Mouse (Mus musculus) forebrain, embryonic 11.5 days (tissue): ENCODE data around the gene Jam2. TPM values are rescaled to one million over a fixed set of nuclear protein-coding genes. Genes with fewer than 3 reads are reported as not detected.

Experiments used
- ATAC-seq: fragments of 200-750 bp; cut with Nextera tagmentation; replicated peaks from 2 replicates; pipeline ENCODE4 v1.8.0; 2017; ENCODE audit warnings: moderate TSS enrichment; ENCODE audit not compliant: low FRiP score
- DNase-seq: peaks from one replicate; pipeline ENCODE4 v3.0.0-alpha.2; 2017; ENCODE audit warnings: low spot score
- H3K27ac ChIP-seq: fragments of 300-500 bp; sonication (generic); 2 replicates; pipeline ENCODE4 v1.5.1; 2014; ENCODE audit warnings: low read depth, low read length
- H3K27me3 ChIP-seq: fragments of 300-500 bp; sonication (generic); 2 replicates; pipeline ENCODE4 v1.6.1; 2014; ENCODE audit warnings: mild to moderate bottlenecking, low read length, mixed read lengths; ENCODE audit not compliant: control insufficient read depth, insufficient read depth
- H3K36me3 ChIP-seq: fragments of 300-500 bp; sonication (generic); 2 replicates; pipeline ENCODE4 v1.6.1; 2014; ENCODE audit warnings: mild to moderate bottlenecking, low read length, moderate library complexity, mixed read lengths; ENCODE audit not compliant: control insufficient read depth, insufficient read depth
- H3K4me1 ChIP-seq: fragments of 300-500 bp; sonication (generic); replicated peaks from 2 replicates; pipeline ENCODE4 v1.6.1; 2014; ENCODE audit warnings: low read length, mixed read lengths; ENCODE audit not compliant: control insufficient read depth, insufficient read depth
- H3K4me2 ChIP-seq: fragments of 300-500 bp; sonication (generic); 2 replicates; pipeline ENCODE4 v1.6.1; 2014; ENCODE audit warnings: low read depth, mild to moderate bottlenecking, low read length, moderate library complexity, mixed read lengths; ENCODE audit not compliant: severe bottlenecking
- H3K4me3 ChIP-seq: fragments of 300-500 bp; sonication (generic); 2 replicates; pipeline ENCODE4 v1.5.1; 2014; ENCODE audit warnings: low read depth, low read length
- H3K9ac ChIP-seq: fragments of 300-500 bp; sonication (generic); 2 replicates; pipeline ENCODE4 v1.6.1; 2014; ENCODE audit warnings: low read length
- H3K9me3 ChIP-seq: fragments of 300-500 bp; sonication (generic); 2 replicates; pipeline ENCODE4 v1.6.1; 2016; ENCODE audit warnings: low read length, mixed read lengths; ENCODE audit not compliant: control insufficient read depth
- WGBS: fragments of 180-500 bp; shearing (Covaris S2); extraction: QIAGEN DNeasy Blood & Tissue Kit; methylation state at CpG from one replicate; pipeline ENCODE4 v1.1.7; 2014; 5-methylcytosine and 5-hydroxymethylcytosine counted together
- polyA plus RNA-seq: library from polyadenylated mRNA; unstranded; fragments of >200 nt; fragmentation: Nextera tagmentation; extraction: Ambion mirVana; gene quantifications from 2 replicates; pipeline ENCODE4 v1.2.1, GENCODE M21; 2014

The Jam2 gene
- polyA plus RNA-seq, 1 experiment from 2014 or later, result 54.0 TPM

GRCm38 (mm10) chr16:84817423-84817822 lies 43.5 kb downstream of the Jam2 start:
- H3K27me3 ChIP-seq, result no peaks in the 10 kb centered on the region
- H3K4me1 ChIP-seq, result no peaks in the 10 kb centered on the region
- no peaks in the 10 kb centered on the region; the same call in 1 of the 2 replicates for H3K36me3 ChIP-seq
- no peak overlapping the region for H3K27ac ChIP-seq
- no peak for DNase-seq
- no peaks in the 10 kb centered on the region for H3K9me3 ChIP-seq
- ATAC-seq, result peak; percentile 72
- WGBS, result 35% methylated on average over 7 of the region's 7 CpGs
- no peak overlapping the region for H3K4me2 ChIP-seq
- H3K9ac ChIP-seq, result no peak overlapping the region
- H3K4me3 ChIP-seq, result no peak overlapping the region

- Histone ChIP-seq H3K9ac (no peak overlapping the region), H3K27ac (no peak overlapping the region), H3K4me2 (no peak overlapping the region), H3K4me3 (no peak overlapping the region), H3K9me3 (no peaks in the 10 kb centered on the region), H3K4me1 (no peaks in the 10 kb centered on the region), H3K27me3 (no peaks in the 10 kb centered on the region), H3K36me3 (no peaks in the 10 kb centered on the region; the same call in 1 of the 2 replicates)
- ATAC-seq, result peak; percentile 52
- no peak for DNase-seq
- WGBS, result 82% methylated on average over 6 of the region's 6 CpGs
These were observed 51.1 kb downstream of the Jam2 start for GRCm38 (mm10) chr16:84825009-84825408.

GRCm38 (mm10) chr16:84831696-84832095 lies 57.8 kb downstream of the Jam2 start:
- DNase-seq (no peak), ATAC-seq (no peak)
- no peaks in the 10 kb centered on the region for H3K27me3 ChIP-seq
- H3K4me2 ChIP-seq, result no peak overlapping the region
- H3K4me1 ChIP-seq, result no peaks in the 10 kb centered on the region
- no peak overlapping the region for H3K27ac ChIP-seq
- H3K4me3 ChIP-seq, result no peak overlapping the region
- no peak overlapping the region for H3K9ac ChIP-seq
- 91% methylated on average over 5 of the region's 5 CpGs for WGBS
- H3K36me3 ChIP-seq, result peaks cover 3% of the 10 kb centered on the region; the same call in 1 of the 2 replicates
- H3K9me3 ChIP-seq, result no peaks in the 10 kb centered on the region

GRCm38 (mm10) chr16:84832736-84833135 lies 58.8 kb downstream of the Jam2 start:
- Histone ChIP-seq H3K36me3 (peaks cover 3% of the 10 kb centered on the region; the same call in 1 of the 2 replicates), H3K27me3 (no peaks in the 10 kb centered on the region), H3K27ac (no peak overlapping the region), H3K9ac (no peak overlapping the region), H3K4me1 (no peaks in the 10 kb centered on the region), H3K4me2 (no peak overlapping the region), H3K9me3 (no peaks in the 10 kb centered on the region), H3K4me3 (no peak overlapping the region)
- no peak for DNase-seq
- WGBS, result 97% methylated on average over 5 of the region's 5 CpGs
- ATAC-seq, result no peak

GRCm38 (mm10) chr16:84834344-84834743 lies 60.4 kb downstream of the Jam2 start:
- ATAC-seq, result no peak
- no peak for DNase-seq
- peak overlapping the region; percentile 78 for H3K4me2 ChIP-seq
- no peaks in the 10 kb centered on the region for H3K9me3 ChIP-seq
- H3K27me3 ChIP-seq, result no peaks in the 10 kb centered on the region
- no peaks in the 10 kb centered on the region for H3K4me1 ChIP-seq
- WGBS, result 2% methylated on average over 22 of the region's 22 CpGs
- H3K36me3 ChIP-seq, result peaks cover 3% of the 10 kb centered on the region; the same call in 1 of the 2 replicates
- peak overlapping the region; percentile 95 for H3K27ac ChIP-seq
- H3K9ac ChIP-seq, result peak overlapping the region; percentile 98
- H3K4me3 ChIP-seq, result peak overlapping the region; percentile 92

GRCm38 (mm10) chr16:84834745-84835440 lies 61.0 kb downstream of the Jam2 start, which contains the start of gene Gabpa:
Gene Gabpa (plus strand): TSS chr16:84834925.
- peak; percentile 96 for ATAC-seq
- peaks cover 5% of the 10 kb centered on the region; the same call in 1 of the 2 replicates for H3K36me3 ChIP-seq

GRCm38 (mm10) chr16:84835441-84835822 lies 61.5 kb downstream of the Jam2 start, which contains the start of gene Atp5j:
Gene Atp5j (minus strand): TSS chr16:84835625.
- Histone ChIP-seq H3K36me3 (peaks cover 4% of the 10 kb centered on the region; the same call in 1 of the 2 replicates), H3K4me1 (no peaks in the 10 kb centered on the region), H3K4me3 (peak within 1 kb of the TSS; percentile 92), H3K4me2 (peak within 1 kb of the TSS; percentile 78), H3K9ac (peak within 1 kb of the TSS; percentile 98), H3K9me3 (no peaks in the 10 kb centered on the region), H3K27me3 (no peaks in the 10 kb centered on the region), H3K27ac (peak within 1 kb of the TSS; percentile 95)
- DNase-seq (peak; percentile 86), ATAC-seq (peak; percentile 72)
- WGBS, result under 1% methylated on average over 52 of the region's 57 CpGs

More at GRCm38 (mm10) chr16:84834745-84835440, 61.0 kb downstream of the Jam2 start, which contains the start of gene Gabpa:
- peak within 1 kb of the TSS; percentile 78 for H3K4me2 ChIP-seq
- no peaks in the 10 kb centered on the region for H3K27me3 ChIP-seq
- H3K9ac ChIP-seq, result peak within 1 kb of the TSS; percentile 98
- peak within 1 kb of the TSS; percentile 92 for H3K4me3 ChIP-seq
- H3K9me3 ChIP-seq, result no peaks in the 10 kb centered on the region
- WGBS, result under 1% methylated on average over 52 of the region's 52 CpGs
- peak; percentile 94 for DNase-seq
- peak within 1 kb of the TSS; percentile 95 for H3K27ac ChIP-seq
- no peaks in the 10 kb centered on the region for H3K4me1 ChIP-seq

GRCm38 (mm10) chr16:84835823-84836743 lies 62.2 kb downstream of the Jam2 start:
- 9% methylated on average over 29 of the region's 29 CpGs for WGBS
- Histone ChIP-seq H3K36me3 (peaks cover 4% of the 10 kb centered on the region; the same call in 1 of the 2 replicates), H3K27me3 (no peaks in the 10 kb centered on the region)

More at GRCm38 (mm10) chr16:84835823-84836743, 62.2 kb downstream of the Jam2 start:
- peak overlapping the region; percentile 92 for H3K4me3 ChIP-seq
- ATAC-seq (peak; percentile 13), DNase-seq (peak; percentile 61)
- H3K9me3 ChIP-seq, result no peaks in the 10 kb centered on the region
- H3K4me1 ChIP-seq, result no peaks in the 10 kb centered on the region
- peak overlapping the region; percentile 98 for H3K9ac ChIP-seq
- H3K27ac ChIP-seq, result peak overlapping the region; percentile 95
- H3K4me2 ChIP-seq, result peak overlapping the region; percentile 78
